Mouse (Mus musculus) C3H10T1/2 (cell line): ENCODE data around the gene Teddm1a. TPM values are rescaled to one million over a fixed set of nuclear protein-coding genes. Genes with fewer than 3 reads are reported as not detected.

ENCODE experiments used
- polyA plus RNA-seq, 2 experiments: library from polyadenylated mRNA; unstranded; fragments of >200 nt; fragmentation: generic; extraction: Trizol; gene quantifications; one replicate each; pipeline ENCODE4 v1.2.1; 2012; ENCODE audit warnings: missing spikeins in 2 of 2

The Teddm1a gene
- not detected for polyA plus RNA-seq

GRCm38 (mm10) chr1:153891442-153891841, at the start of gene Teddm1a:
TSS of gene Teddm1a (plus strand) at chr1:153891742.

GRCm38 (mm10) chr1:153844042-153844441, 47.5 kb upstream of the Teddm1a start, which contains the start of gene Rgsl1:
TSS of gene Rgsl1 (minus strand) at chr1:153844142.

GRCm38 (mm10) chr1:153874045-153874444, 17.5 kb upstream of the Teddm1a start, which contains the start of gene Teddm1b:
TSS of gene Teddm1b (plus strand) at chr1:153874345.

GRCm38 (mm10) chr1:153899731-153900380, 8.3 kb downstream of the Teddm1a start, which contains the start of the genes Glul and Teddm2:
TSS of gene Glul (plus strand) at chr1:153899944.
TSS of gene Teddm2 (minus strand) at chr1:153900228.

Other genes starting within 250 kb of the Teddm1a start
- gene Rgs8, start 238.7 kb upstream of the Teddm1a start, polyA plus RNA-seq = under 1 TPM; 0.02 TPM
- gene Rgs16, start 151.4 kb upstream of the Teddm1a start, polyA plus RNA-seq = under 1 TPM; 0.11 to 0.25 TPM
- gene Rnasel, start 142.3 kb upstream of the Teddm1a start, polyA plus RNA-seq = under 1 TPM; 0.01 to 0.98 TPM
- under 1 TPM in 1 of 2 experiments, not detected in 1; 0.04 TPM for gene Rgsl1, start 47.6 kb upstream of the Teddm1a start, polyA plus RNA-seq
- gene Teddm1b, start 17.4 kb upstream of the Teddm1a start, polyA plus RNA-seq = under 1 TPM in 1 of 2 experiments, not detected in 1; 0.07 TPM
- gene Glul, start 8.2 kb downstream of the Teddm1a start, polyA plus RNA-seq = 10 to 100 TPM; 18.0 to 45.9 TPM
- gene Teddm2, start 8.5 kb downstream of the Teddm1a start, polyA plus RNA-seq = under 1 TPM; 0.14 to 0.24 TPM